Mouse (Mus musculus) stomach, postnatal 0 days (tissue): Measurements from ENCODE around the gene Slit1. TPM values are rescaled to one million over a fixed set of nuclear protein-coding genes. Genes with fewer than 3 reads are reported as not detected.

Experiments used
- ATAC-seq: fragments of 200-750 bp; cut with Nextera tagmentation; 2 replicates; pipeline ENCODE4 v1.8.0; 2017; ENCODE audit not compliant: low FRiP score, low TSS enrichment
- DNase-seq: peaks from one replicate; pipeline ENCODE4 v3.0.0-alpha.2; 2016; ENCODE audit warnings: low spot score
- H3K27ac ChIP-seq: fragments of 300-500 bp; sonication (generic); replicated peaks from 2 replicates; pipeline ENCODE4 v1.5.1; 2014; ENCODE audit warnings: mild to moderate bottlenecking, control low read depth
- H3K27me3 ChIP-seq: fragments of 300-500 bp; sonication (generic); 2 replicates; pipeline ENCODE4 v1.6.1; 2014; ENCODE audit warnings: low read length; ENCODE audit not compliant: control insufficient read depth, insufficient read depth
- H3K36me3 ChIP-seq: fragments of 300-500 bp; sonication (generic); 2 replicates; pipeline ENCODE4 v1.6.1; 2014; ENCODE audit warnings: low read length, mixed read lengths; ENCODE audit not compliant: control insufficient read depth, insufficient read depth
- H3K4me1 ChIP-seq: fragments of 300-500 bp; sonication (generic); replicated peaks from 2 replicates; pipeline ENCODE4 v1.6.1; 2014; ENCODE audit warnings: antibody characterized with exemption; ENCODE audit not compliant: control insufficient read depth, insufficient read depth
- H3K4me2 ChIP-seq: fragments of 300-500 bp; sonication (generic); replicated peaks from 2 replicates; pipeline ENCODE4 v1.6.1; 2014; ENCODE audit warnings: low read depth, mild to moderate bottlenecking, control low read depth, moderate library complexity
- H3K4me3 ChIP-seq: fragments of 300-500 bp; sonication (generic); 2 replicates; pipeline ENCODE4 v1.5.1; 2014; ENCODE audit warnings: low read depth, low read length, control low read depth
- H3K9ac ChIP-seq: fragments of 300-500 bp; sonication (generic); 2 replicates; pipeline ENCODE4 v1.6.1; 2014; ENCODE audit warnings: mild to moderate bottlenecking, low read length, control low read depth, mixed read lengths
- H3K9me3 ChIP-seq: fragments of 300-500 bp; sonication (generic); 2 replicates; pipeline ENCODE4 v1.6.1; 2016; ENCODE audit warnings: low read length; ENCODE audit not compliant: control insufficient read depth
- CTCF ChIP-seq: IDR thresholded peaks from 2 replicates; pipeline ENCODE4 v1.5.1; 2016; ENCODE audit warnings: antibody characterized with exemption, low read depth, mild to moderate bottlenecking, moderate library complexity
- EP300 ChIP-seq: optimal IDR thresholded peaks from 2 replicates; pipeline ENCODE3; 2016; ENCODE audit warnings: antibody characterized with exemption
- WGBS: fragments of 180-500 bp; shearing (Covaris S2); extraction: QIAGEN DNeasy Blood & Tissue Kit; methylation state at CpG from one replicate; pipeline ENCODE4 v1.1.7; 2014; 5-methylcytosine and 5-hydroxymethylcytosine counted together
- polyA plus RNA-seq: library from polyadenylated mRNA; unstranded; fragments of >200 nt; fragmentation: Nextera tagmentation; extraction: Ambion mirVana; gene quantifications from 2 replicates; pipeline ENCODE4 v1.2.1, GENCODE M21; 2015

The Slit1 gene
- polyA plus RNA-seq, 1 experiment from 2014 or later, result 0.28 TPM

DNA sequence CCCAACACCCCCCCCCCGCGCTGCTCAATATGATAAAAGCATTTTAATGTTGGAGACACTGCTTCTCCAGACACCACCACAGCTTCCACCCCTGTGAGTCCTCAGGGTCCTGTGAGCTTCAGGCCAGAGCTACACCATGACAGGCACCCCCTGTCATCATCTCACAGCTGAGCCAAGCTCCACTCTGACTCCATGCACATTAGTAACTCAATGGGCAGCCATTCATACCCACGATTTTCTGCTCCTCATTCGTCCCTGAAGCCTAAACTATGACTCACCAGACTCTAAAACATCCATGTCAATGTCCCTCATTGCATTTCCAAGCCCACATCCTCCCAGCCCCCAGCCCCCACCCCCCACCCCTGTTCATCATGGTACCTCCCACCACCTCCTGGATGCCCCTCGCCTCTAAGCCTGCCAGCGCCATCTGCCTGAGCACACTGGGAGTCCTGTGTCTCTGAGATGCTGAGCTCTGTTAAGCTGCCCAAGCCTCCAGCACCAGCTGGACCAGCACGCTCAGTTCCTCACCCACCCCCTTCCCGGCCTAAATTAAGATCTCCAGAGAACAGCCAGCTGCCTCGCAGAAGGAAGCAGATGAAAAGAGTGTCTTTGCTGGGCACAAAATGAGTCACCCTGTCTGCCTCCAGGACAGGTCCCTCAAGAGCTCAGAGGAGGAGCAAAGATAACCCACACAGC lies 46.2 kb downstream of the Slit1 start:
- no peak for TF ChIP-seq EP300
- peak; percentile 28; the same call in 1 of the 2 replicates for TF ChIP-seq CTCF
- Histone ChIP-seq H3K36me3 (no peaks in the 10 kb centered on the region), H3K9me3 (no peaks in the 10 kb centered on the region), H3K4me3 (no peak overlapping the region), H3K27ac (no peak overlapping the region), H3K4me2 (no peak overlapping the region), H3K4me1 (no peaks in the 10 kb centered on the region), H3K9ac (no peak overlapping the region), H3K27me3 (no peaks in the 10 kb centered on the region)
- DNase-seq, result peak; percentile 22
- ATAC-seq, result peak; percentile 52; the same call in 1 of the 2 replicates
- WGBS, result 46% methylated on average over 9 of the region's 9 CpGs

DNA sequence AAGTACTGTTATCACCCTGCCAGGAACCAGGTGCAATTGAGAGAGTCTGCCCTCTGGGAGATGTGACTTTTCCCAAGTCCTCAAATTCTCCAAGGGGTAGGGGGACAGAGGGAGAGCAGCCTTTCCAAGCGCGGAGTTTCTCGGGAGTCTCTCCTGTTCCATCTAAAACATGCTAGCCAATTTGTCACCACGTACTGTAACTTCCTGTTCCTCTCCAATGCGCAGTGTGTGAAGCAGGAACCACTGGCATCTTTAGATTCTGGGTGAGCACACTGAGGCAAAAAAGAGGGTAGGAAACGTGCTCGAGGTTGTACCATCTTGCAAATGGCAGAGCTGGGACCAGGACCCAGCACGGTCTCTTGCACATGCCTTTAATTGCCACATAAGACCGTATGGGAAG lies 47.0 kb downstream of the Slit1 start:
- H3K4me3 ChIP-seq, result no peak overlapping the region
- no peaks in the 10 kb centered on the region for H3K9me3 ChIP-seq
- H3K4me1 ChIP-seq, result no peaks in the 10 kb centered on the region
- DNase-seq, result no peak
- no peaks in the 10 kb centered on the region for H3K36me3 ChIP-seq
- no peak overlapping the region for H3K27ac ChIP-seq
- 82% methylated on average over 9 of the region's 9 CpGs for WGBS
- no peak overlapping the region for H3K4me2 ChIP-seq
- H3K27me3 ChIP-seq, result no peaks in the 10 kb centered on the region
- no peak overlapping the region for H3K9ac ChIP-seq
- TF ChIP-seq EP300 (no peak), CTCF (no peak)
- ATAC-seq, result no peak

DNA sequence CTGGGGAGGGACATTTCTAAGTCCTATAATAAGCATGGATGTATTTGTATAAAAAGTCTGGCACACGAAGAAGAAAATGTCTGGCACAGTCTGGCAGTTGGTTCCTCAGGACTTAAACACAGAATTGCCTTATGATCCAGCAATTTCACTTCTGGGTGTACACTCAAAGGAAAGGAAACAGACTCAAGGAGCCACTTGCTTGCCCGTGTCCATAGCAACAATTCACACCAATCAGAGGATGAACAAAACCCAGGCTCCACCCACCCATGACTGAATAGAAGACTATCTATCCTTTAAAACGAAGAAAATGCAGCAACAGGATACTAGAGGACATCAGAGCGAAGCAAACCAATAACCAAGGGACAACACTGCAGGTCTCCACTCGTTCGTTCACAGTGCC lies 48.4 kb downstream of the Slit1 start:
- Histone ChIP-seq H3K9me3 (no peaks in the 10 kb centered on the region), H3K27ac (no peak overlapping the region), H3K36me3 (no peaks in the 10 kb centered on the region), H3K4me1 (no peaks in the 10 kb centered on the region), H3K4me3 (no peak overlapping the region), H3K4me2 (no peak overlapping the region), H3K27me3 (no peaks in the 10 kb centered on the region), H3K9ac (no peak overlapping the region)
- 64% methylated on average over 6 of the region's 6 CpGs for WGBS
- TF ChIP-seq EP300 (no peak), CTCF (no peak)
- DNase-seq (no peak), ATAC-seq (no peak)

DNA sequence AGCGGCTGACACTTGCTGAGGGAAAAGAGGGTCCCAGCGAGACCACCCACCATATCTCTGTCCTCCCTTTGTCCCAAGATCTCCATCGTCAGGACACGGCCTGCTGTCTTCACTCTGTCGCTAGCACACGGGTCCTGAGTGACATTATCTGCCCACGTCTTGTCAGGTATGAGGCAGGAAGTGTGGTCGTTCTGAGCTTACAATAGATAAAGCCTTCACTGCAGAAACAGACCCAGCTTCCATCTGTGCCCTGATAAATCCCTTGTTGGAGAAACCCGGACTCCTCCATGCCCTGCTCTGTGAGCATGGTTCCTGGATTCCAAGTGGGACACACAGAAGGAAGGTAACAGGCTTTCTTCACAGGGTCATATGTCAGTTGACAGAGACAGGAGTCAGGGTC lies 48.9 kb downstream of the Slit1 start:
- no peak for TF ChIP-seq CTCF
- TF ChIP-seq EP300, result no peak
- 70% methylated on average over 9 of the region's 9 CpGs for WGBS
- H3K27me3 ChIP-seq, result no peaks in the 10 kb centered on the region

DNA sequence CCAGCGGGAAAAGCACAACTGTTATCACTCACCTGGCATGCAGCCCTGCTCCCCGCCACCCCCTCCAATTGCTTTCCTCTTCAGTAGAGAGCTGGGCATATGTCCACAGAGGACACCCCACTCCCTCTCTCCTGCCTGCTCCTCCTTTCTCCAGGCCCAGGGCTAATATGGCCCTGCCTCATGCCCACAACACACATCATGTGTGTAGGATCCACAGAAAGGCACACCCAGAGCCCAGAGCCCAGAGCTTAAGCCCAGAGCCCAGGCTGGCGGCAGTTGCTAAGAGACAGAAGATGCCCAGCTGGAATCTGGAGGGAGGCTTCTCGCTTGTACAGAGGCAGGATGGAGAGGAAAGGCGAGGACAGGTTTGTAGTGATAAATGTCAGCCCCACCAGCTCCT lies 49.7 kb downstream of the Slit1 start:
- Histone ChIP-seq H3K27ac (no peak overlapping the region), H3K36me3 (no peaks in the 10 kb centered on the region), H3K4me1 (no peaks in the 10 kb centered on the region), H3K9ac (no peak overlapping the region), H3K4me2 (no peak overlapping the region), H3K4me3 (no peak overlapping the region), H3K9me3 (no peaks in the 10 kb centered on the region), H3K27me3 (no peaks in the 10 kb centered on the region)
- no peak for TF ChIP-seq CTCF
- TF ChIP-seq EP300, result no peak
- no peak for DNase-seq
- 43% methylated on average over 5 of the region's 5 CpGs for WGBS
- no peak for ATAC-seq

More for the DNA sequence above, 48.9 kb downstream of the Slit1 start:
- DNase-seq (no peak), ATAC-seq (no peak)
- Histone ChIP-seq H3K4me1 (no peaks in the 10 kb centered on the region), H3K36me3 (no peaks in the 10 kb centered on the region), H3K9me3 (no peaks in the 10 kb centered on the region), H3K9ac (no peak overlapping the region), H3K4me3 (no peak overlapping the region), H3K27ac (no peak overlapping the region), H3K4me2 (no peak overlapping the region)

DNA sequence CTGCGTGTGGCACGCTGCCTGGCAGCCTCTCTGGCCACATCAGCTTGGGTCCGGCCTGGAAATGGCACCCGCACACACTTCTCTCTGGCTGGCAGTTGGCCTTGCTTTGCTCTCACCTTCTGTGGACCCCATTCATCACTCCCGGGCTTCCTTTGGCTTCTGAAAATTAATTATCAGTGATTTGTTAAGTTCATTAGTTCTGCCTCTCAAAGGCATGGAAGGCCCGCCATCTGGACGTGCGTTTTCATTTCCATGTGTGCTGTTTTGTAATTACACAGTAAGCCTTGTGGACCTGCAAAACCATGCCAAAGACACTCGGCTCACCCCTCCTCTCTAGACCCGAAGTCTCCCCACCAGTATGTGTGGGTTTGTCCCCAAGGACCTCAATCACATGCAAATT lies 53.4 kb downstream of the Slit1 start:
- no peak overlapping the region for H3K4me2 ChIP-seq
- WGBS, result 79% methylated on average over 10 of the region's 10 CpGs
- H3K9me3 ChIP-seq, result no peaks in the 10 kb centered on the region
- no peak overlapping the region for H3K9ac ChIP-seq
- H3K36me3 ChIP-seq, result no peaks in the 10 kb centered on the region
- H3K4me1 ChIP-seq, result no peaks in the 10 kb centered on the region
- no peak for TF ChIP-seq EP300
- no peak for TF ChIP-seq CTCF
- H3K27me3 ChIP-seq, result no peaks in the 10 kb centered on the region
- no peak for DNase-seq
- H3K27ac ChIP-seq, result no peak overlapping the region
- no peak for ATAC-seq
- H3K4me3 ChIP-seq, result no peak overlapping the region
